Mouse (Mus musculus): ENCODE data around the gene Oaf. TPM values are rescaled to one million over a fixed set of nuclear protein-coding genes. Genes with fewer than 3 reads are reported as not detected.

Gene Oaf
- polyA plus RNA-seq, 1 experiment from 2014 or later = 92.9 TPM

DNA sequence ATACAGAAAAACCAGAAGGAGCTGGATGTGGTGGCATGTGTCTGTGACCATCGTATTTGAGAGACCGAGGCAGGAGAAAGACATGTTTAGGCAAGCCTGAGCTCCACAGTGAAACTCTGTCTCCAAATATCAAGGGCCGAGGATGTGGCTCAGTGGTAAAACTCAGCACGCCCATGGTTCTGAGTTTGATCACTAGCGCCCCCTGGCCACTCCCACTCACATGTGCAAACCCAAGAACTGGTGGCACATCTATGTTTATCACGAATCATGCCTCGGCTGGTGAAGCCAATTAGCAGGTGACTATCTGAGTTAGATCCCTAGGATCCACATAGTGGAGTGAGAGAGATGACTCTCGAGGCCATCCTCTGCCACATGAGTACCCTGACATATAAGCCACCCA lies 27.6 kb upstream of the Oaf start:
- ATAC-seq (ENCODE audit: insufficient number of reproducible peaks, insufficient read depth, low FRiP score, low read depth) = no peak
- H3K4me3 ChIP-seq (ENCODE audit: low read depth, low read length) = no peak overlapping the region
- H3K4me2 ChIP-seq (replicated peaks; ENCODE audit: low read depth, low read length) = no peak overlapping the region
- H3K36me3 ChIP-seq (ENCODE audit: control insufficient read depth, insufficient read depth, low read length) = no peaks in the 10 kb centered on the region
- peaks cover 12% of the 10 kb centered on the region; the same call in 1 of the 2 replicates for H3K27me3 ChIP-seq (ENCODE audit: control insufficient read depth, insufficient read depth, low read length)
- H3K27ac ChIP-seq (ENCODE audit: low read length) = no peak overlapping the region
- 80% methylated on average over 8 of the region's 8 CpGs for WGBS
- H3K4me1 ChIP-seq (ENCODE audit: control insufficient read depth, insufficient read depth, low read length) = peaks cover 29% of the 10 kb centered on the region
- no peak overlapping the region for H3K9ac ChIP-seq (replicated peaks; ENCODE audit: low read depth, low read length)
- H3K9me3 ChIP-seq (ENCODE audit: control insufficient read depth, low read depth, low read length) = no peaks in the 10 kb centered on the region

DNA sequence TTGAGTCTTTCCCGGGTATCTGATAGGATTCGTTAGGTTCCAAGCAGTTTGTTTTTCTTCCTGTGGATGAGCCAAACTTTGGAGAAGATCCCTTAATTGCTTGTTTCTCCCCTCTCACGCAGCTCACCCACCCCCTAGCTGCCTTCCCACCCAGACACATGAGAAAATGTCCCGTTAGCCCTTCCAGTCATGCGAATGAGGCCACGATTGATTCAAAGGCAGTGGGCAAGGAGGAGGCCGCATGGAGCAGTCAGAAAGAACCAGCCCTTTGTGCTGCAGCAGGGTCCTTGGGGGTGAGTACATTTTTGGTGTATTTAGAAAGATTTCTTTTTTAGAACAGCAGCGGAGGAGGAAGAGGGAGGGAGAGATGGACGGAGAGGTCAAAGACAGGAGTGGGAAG lies 25.5 kb upstream of the Oaf start:
- WGBS = 64% methylated on average over 9 of the region's 9 CpGs

DNA sequence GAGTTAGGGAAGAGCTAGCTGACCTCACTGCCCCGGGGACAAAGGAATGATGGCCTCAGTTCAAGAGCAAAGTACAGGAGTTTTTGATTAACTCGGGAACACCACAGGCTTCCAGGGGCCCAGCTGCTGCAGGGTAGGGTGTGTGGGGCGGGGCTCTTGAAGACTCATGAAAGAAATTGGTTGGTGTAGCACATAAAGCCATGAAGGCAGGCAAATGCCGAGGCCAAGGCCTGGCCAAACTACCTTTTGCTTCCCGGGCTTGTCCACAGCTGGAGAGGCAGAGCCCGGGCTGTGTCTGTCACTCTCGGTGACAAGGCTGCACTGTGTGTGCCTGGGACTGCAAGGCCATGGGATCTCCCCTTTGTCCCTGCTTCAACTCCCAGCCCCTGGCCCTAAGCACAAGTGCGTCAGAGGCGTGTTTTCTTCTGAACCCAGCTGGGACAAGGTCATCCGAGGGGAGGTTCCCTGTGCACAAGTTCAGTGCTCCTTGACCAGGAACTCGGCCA lies 24.3 kb upstream of the Oaf start:
- peak overlapping the region; percentile 94 for H3K27ac ChIP-seq (ENCODE audit: low read length)
- peaks cover 35% of the 10 kb centered on the region for H3K4me1 ChIP-seq (ENCODE audit: control insufficient read depth, insufficient read depth, low read length)
- no peak overlapping the region for H3K9ac ChIP-seq (replicated peaks; ENCODE audit: low read depth, low read length)
- H3K36me3 ChIP-seq (ENCODE audit: control insufficient read depth, insufficient read depth, low read length) = no peaks in the 10 kb centered on the region
- H3K4me3 ChIP-seq (ENCODE audit: low read depth, low read length) = no peak overlapping the region
- H3K9me3 ChIP-seq (ENCODE audit: control insufficient read depth, low read depth, low read length) = no peaks in the 10 kb centered on the region
- ATAC-seq (ENCODE audit: insufficient number of reproducible peaks, insufficient read depth, low FRiP score, low read depth) = no peak; the same call in 1 of the 2 replicates
- H3K4me2 ChIP-seq (replicated peaks; ENCODE audit: low read depth, low read length) = no peak overlapping the region
- 25% methylated on average over 11 of the region's 11 CpGs for WGBS
- H3K27me3 ChIP-seq (ENCODE audit: control insufficient read depth, insufficient read depth, low read length) = no peaks in the 10 kb centered on the region

More for the DNA sequence above, 25.5 kb upstream of the Oaf start:
- H3K9me3 ChIP-seq (ENCODE audit: control insufficient read depth, low read depth, low read length) = no peaks in the 10 kb centered on the region
- H3K4me3 ChIP-seq (ENCODE audit: low read depth, low read length) = no peak overlapping the region
- H3K27me3 ChIP-seq (ENCODE audit: control insufficient read depth, insufficient read depth, low read length) = 0 out of 2 replicates have a peak, but pooled peaks cover under 1% of the 10 kb centered on the region
- H3K36me3 ChIP-seq (ENCODE audit: control insufficient read depth, insufficient read depth, low read length) = no peaks in the 10 kb centered on the region
- no peak overlapping the region for H3K4me2 ChIP-seq (replicated peaks; ENCODE audit: low read depth, low read length)
- no peak for ATAC-seq (ENCODE audit: insufficient number of reproducible peaks, insufficient read depth, low FRiP score, low read depth)
- H3K27ac ChIP-seq (ENCODE audit: low read length) = no peak overlapping the region
- peaks cover 35% of the 10 kb centered on the region for H3K4me1 ChIP-seq (ENCODE audit: control insufficient read depth, insufficient read depth, low read length)
- no peak overlapping the region for H3K9ac ChIP-seq (replicated peaks; ENCODE audit: low read depth, low read length)

DNA sequence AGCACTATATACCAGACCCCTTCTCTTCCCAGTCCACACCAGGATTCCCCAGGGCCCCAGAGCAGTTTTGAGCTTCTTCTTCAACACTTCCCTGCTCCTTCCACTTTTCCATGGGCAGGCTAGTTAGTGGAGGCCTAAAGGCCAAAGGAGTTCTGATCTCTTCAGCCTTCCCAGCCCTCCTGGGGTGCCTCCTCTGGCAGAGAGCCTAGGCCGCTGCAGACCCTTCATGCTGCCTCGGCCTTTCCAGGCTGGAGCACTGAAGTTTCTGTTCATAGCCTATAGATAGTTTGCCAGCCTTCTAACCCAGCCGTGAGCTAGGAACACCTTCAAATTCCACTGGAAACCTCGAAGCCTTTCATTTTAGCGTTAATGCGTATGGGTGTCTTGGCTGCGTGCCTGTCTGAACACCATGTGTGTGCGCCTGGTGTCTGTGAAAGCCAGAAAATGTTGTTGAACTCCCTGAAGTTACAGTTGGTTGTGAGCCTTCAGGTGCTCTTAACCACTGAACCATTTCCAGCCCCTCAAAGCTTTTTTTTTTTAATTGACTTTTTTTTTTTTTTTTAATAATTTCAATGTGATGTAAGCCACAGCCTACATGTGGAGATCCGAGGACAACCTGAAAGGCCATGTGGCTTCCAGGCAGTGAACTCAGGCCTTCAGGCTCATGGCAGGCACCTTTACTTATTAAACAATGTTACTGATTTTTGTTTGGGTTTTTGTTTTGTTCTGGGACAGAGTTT lies 23.3 kb upstream of the Oaf start:
- no peaks in the 10 kb centered on the region for H3K36me3 ChIP-seq (ENCODE audit: control insufficient read depth, insufficient read depth, low read length)
- no peak overlapping the region for H3K4me3 ChIP-seq (ENCODE audit: low read depth, low read length)
- 0 out of 2 replicates have a peak overlapping the region, but pooled peaks have one; percentile 4 for H3K4me2 ChIP-seq (replicated peaks; ENCODE audit: low read depth, low read length)
- peaks cover 35% of the 10 kb centered on the region for H3K4me1 ChIP-seq (ENCODE audit: control insufficient read depth, insufficient read depth, low read length)
- H3K9me3 ChIP-seq (ENCODE audit: control insufficient read depth, low read depth, low read length) = no peaks in the 10 kb centered on the region
- 42% methylated on average over 9 of the region's 9 CpGs for WGBS
- no peak overlapping the region for H3K9ac ChIP-seq (replicated peaks; ENCODE audit: low read depth, low read length)
- ATAC-seq (ENCODE audit: insufficient number of reproducible peaks, insufficient read depth, low FRiP score, low read depth) = no peak
- H3K27me3 ChIP-seq (ENCODE audit: control insufficient read depth, insufficient read depth, low read length) = no peaks in the 10 kb centered on the region
- H3K27ac ChIP-seq (ENCODE audit: low read length) = peak overlapping the region; percentile 94

DNA sequence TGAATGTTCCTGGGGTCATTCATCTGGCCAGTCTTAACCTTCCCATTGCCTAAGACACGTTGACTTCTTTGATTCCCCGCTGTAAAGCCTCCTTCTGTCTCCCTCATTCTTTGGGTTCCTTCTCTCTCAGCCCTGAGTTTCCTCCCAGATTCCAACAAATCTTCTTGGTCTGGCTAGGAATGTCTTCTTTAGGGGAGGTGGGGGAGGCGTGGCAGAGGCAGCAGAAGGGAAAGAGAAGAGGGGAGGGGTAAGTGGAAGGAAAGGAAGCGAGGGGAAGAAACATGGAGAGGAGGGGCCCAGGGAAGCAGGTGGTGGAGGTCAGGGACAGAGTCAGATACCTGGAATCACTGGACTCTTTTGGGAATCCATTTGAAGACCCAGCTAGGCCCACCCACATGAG lies 22.7 kb upstream of the Oaf start:
- Histone ChIP-seq H3K4me2 (replicated peaks; ENCODE audit: low read depth, low read length) (0 out of 2 replicates have a peak overlapping the region, but pooled peaks have one; percentile 4), H3K9ac (replicated peaks; ENCODE audit: low read depth, low read length) (no peak overlapping the region), H3K36me3 (ENCODE audit: control insufficient read depth, insufficient read depth, low read length) (no peaks in the 10 kb centered on the region), H3K4me1 (ENCODE audit: control insufficient read depth, insufficient read depth, low read length) (peaks cover 35% of the 10 kb centered on the region), H3K4me3 (ENCODE audit: low read depth, low read length) (no peak overlapping the region), H3K9me3 (ENCODE audit: control insufficient read depth, low read depth, low read length) (no peaks in the 10 kb centered on the region), H3K27ac (ENCODE audit: low read length) (peak overlapping the region; percentile 94), H3K27me3 (ENCODE audit: control insufficient read depth, insufficient read depth, low read length) (no peaks in the 10 kb centered on the region)
- no peak for ATAC-seq (ENCODE audit: insufficient number of reproducible peaks, insufficient read depth, low FRiP score, low read depth)
- WGBS = 33% methylated on average over 4 of the region's 4 CpGs

DNA sequence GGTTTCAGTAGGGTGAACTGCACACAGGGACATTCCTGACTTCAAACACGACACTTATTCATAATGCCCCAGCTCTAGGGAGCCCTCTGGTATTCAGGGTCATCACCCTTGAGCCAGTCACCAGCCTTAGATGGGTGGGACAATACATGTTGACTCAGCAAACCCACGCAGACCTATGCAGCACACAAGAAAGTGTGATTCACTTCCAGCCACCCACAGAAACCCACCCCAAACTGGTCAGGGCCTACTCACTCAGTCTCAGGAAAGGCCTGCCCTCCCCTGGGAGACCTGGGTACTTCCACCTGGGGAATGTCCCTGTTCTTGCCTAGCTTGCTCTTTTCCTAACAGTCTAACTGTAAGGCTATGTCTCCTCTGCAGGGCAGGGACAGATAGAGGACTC lies 22.2 kb upstream of the Oaf start:
- Histone ChIP-seq H3K9me3 (ENCODE audit: control insufficient read depth, low read depth, low read length) (no peaks in the 10 kb centered on the region), H3K36me3 (ENCODE audit: control insufficient read depth, insufficient read depth, low read length) (no peaks in the 10 kb centered on the region), H3K4me3 (ENCODE audit: low read depth, low read length) (no peak overlapping the region), H3K4me2 (replicated peaks; ENCODE audit: low read depth, low read length) (no peak overlapping the region), H3K27ac (ENCODE audit: low read length) (peak overlapping the region; percentile 94), H3K4me1 (ENCODE audit: control insufficient read depth, insufficient read depth, low read length) (peaks cover 35% of the 10 kb centered on the region), H3K9ac (replicated peaks; ENCODE audit: low read depth, low read length) (no peak overlapping the region), H3K27me3 (ENCODE audit: control insufficient read depth, insufficient read depth, low read length) (no peaks in the 10 kb centered on the region)
- 34% methylated on average over 2 of the region's 2 CpGs for WGBS
- ATAC-seq (ENCODE audit: insufficient number of reproducible peaks, insufficient read depth, low FRiP score, low read depth) = peak; percentile 39; the same call in 1 of the 2 replicates

DNA sequence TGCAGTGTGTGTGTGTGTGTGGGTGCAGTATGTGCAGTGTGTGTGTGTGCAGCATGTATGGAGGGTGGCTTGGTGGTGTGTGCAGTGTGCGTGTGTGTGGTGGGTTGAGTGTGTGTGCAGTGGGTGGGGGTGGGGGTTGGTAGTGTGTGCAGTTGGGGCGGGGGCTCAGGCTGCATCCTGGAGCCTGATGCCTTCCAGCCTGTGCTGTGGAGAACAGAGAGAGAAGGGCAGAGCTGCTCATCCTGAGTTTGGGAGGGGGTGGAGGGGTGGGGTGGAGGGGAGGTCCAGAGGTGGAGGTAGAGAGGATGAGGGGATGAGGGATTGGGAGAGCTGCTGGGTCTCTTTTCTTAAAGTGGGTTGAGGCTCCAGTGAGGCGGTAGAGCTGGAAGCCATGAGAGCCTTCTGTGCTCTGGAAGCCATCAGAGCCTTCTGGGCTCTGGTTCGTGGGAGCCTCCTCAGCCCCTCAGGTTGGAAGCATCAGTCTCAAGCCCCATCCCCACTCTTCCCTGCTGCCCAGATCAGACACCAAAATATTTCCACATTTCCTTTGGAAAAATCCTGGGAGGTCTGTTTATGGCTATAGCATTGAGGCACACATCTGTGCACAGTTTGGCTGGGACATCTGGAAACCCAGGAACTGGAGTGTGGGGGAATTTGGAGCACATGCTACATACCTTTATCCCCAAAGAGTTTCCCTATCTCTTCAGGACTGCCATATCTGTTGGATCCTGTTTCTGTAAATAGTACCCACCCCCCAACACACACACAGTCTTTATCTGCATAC lies 21.6 kb upstream of the Oaf start:
- Histone ChIP-seq H3K9me3 (ENCODE audit: control insufficient read depth, low read depth, low read length) (no peaks in the 10 kb centered on the region), H3K27ac (ENCODE audit: low read length) (peak overlapping the region; percentile 94), H3K9ac (replicated peaks; ENCODE audit: low read depth, low read length) (no peak overlapping the region), H3K36me3 (ENCODE audit: control insufficient read depth, insufficient read depth, low read length) (no peaks in the 10 kb centered on the region), H3K4me3 (ENCODE audit: low read depth, low read length) (no peak overlapping the region), H3K4me1 (ENCODE audit: control insufficient read depth, insufficient read depth, low read length) (peaks cover 35% of the 10 kb centered on the region), H3K27me3 (ENCODE audit: control insufficient read depth, insufficient read depth, low read length) (no peaks in the 10 kb centered on the region), H3K4me2 (replicated peaks; ENCODE audit: low read depth, low read length) (0 out of 2 replicates have a peak overlapping the region, but pooled peaks have one; percentile 1)
- peak; percentile 64; the same call in 1 of the 2 replicates for ATAC-seq (ENCODE audit: insufficient number of reproducible peaks, insufficient read depth, low FRiP score, low read depth)
- WGBS = 35% methylated on average over 4 of the region's 4 CpGs

DNA sequence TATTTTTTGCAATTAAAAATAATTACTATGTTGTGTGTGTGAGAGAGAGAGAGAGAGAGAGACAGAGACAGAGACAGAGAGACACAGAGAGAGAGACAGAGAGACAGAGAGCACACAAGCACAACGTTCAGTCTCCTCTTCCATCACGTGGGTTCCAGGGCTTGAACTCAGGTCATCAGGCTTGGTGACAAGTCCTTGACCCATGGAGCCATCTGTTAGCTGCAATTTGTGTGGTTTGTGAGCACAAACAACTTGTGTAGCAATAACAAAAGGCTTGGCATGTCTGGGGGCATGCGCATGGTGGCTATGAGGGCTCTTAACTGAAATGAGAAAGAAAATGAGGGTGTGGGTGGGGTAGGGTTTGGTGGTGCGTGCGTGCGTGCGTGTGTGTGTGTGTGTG lies 20.9 kb upstream of the Oaf start:
- Histone ChIP-seq H3K4me3 (ENCODE audit: low read depth, low read length) (no peak overlapping the region), H3K9me3 (ENCODE audit: control insufficient read depth, low read depth, low read length) (no peaks in the 10 kb centered on the region), H3K4me1 (ENCODE audit: control insufficient read depth, insufficient read depth, low read length) (peaks cover 35% of the 10 kb centered on the region), H3K9ac (replicated peaks; ENCODE audit: low read depth, low read length) (no peak overlapping the region), H3K27me3 (ENCODE audit: control insufficient read depth, insufficient read depth, low read length) (no peaks in the 10 kb centered on the region), H3K27ac (ENCODE audit: low read length) (peak overlapping the region; percentile 94), H3K36me3 (ENCODE audit: control insufficient read depth, insufficient read depth, low read length) (no peaks in the 10 kb centered on the region), H3K4me2 (replicated peaks; ENCODE audit: low read depth, low read length) (no peak overlapping the region)
- 68% methylated on average over 7 of the region's 7 CpGs for WGBS
- ATAC-seq (ENCODE audit: insufficient number of reproducible peaks, insufficient read depth, low FRiP score, low read depth) = no peak

Measured in stomach, embryonic 14.5 days (tissue).